Mouse (Mus musculus) adrenal gland, postnatal 0 days (tissue): Measurements from ENCODE around the gene Etfa. TPM values are rescaled to one million over a fixed set of nuclear protein-coding genes. Genes with fewer than 3 reads are reported as not detected.

Experiments
- polyA plus RNA-seq: library from polyadenylated mRNA; unstranded; fragments of >200 nt; fragmentation: Nextera tagmentation; extraction: Ambion mirVana; gene quantifications from 2 replicates; pipeline ENCODE4 v1.2.1, GENCODE M21; 2015

Gene Etfa
- polyA plus RNA-seq, result 299 and 578 TPM in 2 replicates

GRCm38 (mm10) chr9:55512027-55512543 lies at the start of gene Etfa:
TSS of gene Etfa (minus strand) at chr9:55512243.

GRCm38 (mm10) chr9:55538377-55538776 lies 26.3 kb upstream of the Etfa start, which contains the start of gene Isl2:
TSS of gene Isl2 (plus strand) at chr9:55538672.

Other genes with a start within 250 kb of the Etfa start
- 1.1 and 2.1 TPM in 2 replicates for gene Nrg4, start 185.4 kb downstream of the Etfa start, polyA plus RNA-seq
- gene Tmem266, start 185.3 kb downstream of the Etfa start, polyA plus RNA-seq, result 0.39 and 0.50 TPM in 2 replicates
- not detected in 2 replicates for gene Isl2, start 26.4 kb upstream of the Etfa start, polyA plus RNA-seq